In genomic region chr11:101697156-101697861, GRCm38 (mm10) we compare ENCODE assay signal across 12 mouse cellular contexts. TPM values are rescaled to one million over a fixed set of nuclear protein-coding genes. Genes with fewer than 3 reads are reported as not detected.
DNase-seq lines count a peak whose midpoint lies in the region; ATAC-seq and TF ChIP-seq lines count a peak whose summit lies in the region.
"Had no signal": no experiment of that assay in that cellular context is flagged by ENCODE, and none has a peak within 500 bp of the region (broad histone marks: within the 10 kb centered on the region; RNA-seq: fewer than 3 reads in every experiment).

No protein-coding gene starts in this region.

- no peak for TF ChIP-seq CTCF in kidney, postnatal 0 days (IDR thresholded peaks at IDR 0.05; ENCODE audit: low read depth)
- TF ChIP-seq CTCF in stomach, postnatal 0 days (IDR thresholded peaks at IDR 0.05; ENCODE audit: low read depth) = no peak

- H3K27me3 ChIP-seq in kidney, postnatal 0 days (ENCODE audit: insufficient read depth, low read length) = no peaks in the 10 kb centered on the region
- no peaks in the 10 kb centered on the region; the same call in 1 of the 2 replicates for H3K27me3 ChIP-seq in embryonic facial prominence, embryonic 10.5 days (replicated peaks; ENCODE audit: low read depth, poor library complexity, severe bottlenecking)
- H3K27me3 ChIP-seq in liver, embryonic 11.5 days (replicated peaks; ENCODE audit: control insufficient read depth, insufficient read depth, low read length) = no peaks in the 10 kb centered on the region
- H3K27me3 ChIP-seq in stomach, postnatal 0 days (ENCODE audit: control insufficient read depth, insufficient read depth, low read length) = no peaks in the 10 kb centered on the region

- H3K4me3 ChIP-seq in kidney, postnatal 0 days (replicated peaks; ENCODE audit: low read depth, low read length) = no peak overlapping the region
- H3K4me3 ChIP-seq in embryonic facial prominence, embryonic 10.5 days = no peak overlapping the region
- H3K4me3 ChIP-seq in liver, embryonic 11.5 days (ENCODE audit: low read depth, low read length) = no peak overlapping the region
- no peak overlapping the region for H3K4me3 ChIP-seq in stomach, postnatal 0 days (ENCODE audit: low read depth, low read length)

- intact Hi-C loops in left cerebral cortex, postnatal 4 days (cut with DNase I) = no loop called here

- DNase-seq in kidney, postnatal 0 days (ENCODE audit: low spot score) = no peak
- DNase-seq in kidney, postnatal 4 days = no peak
- DNase-seq in embryonic facial prominence, embryonic 10.5 days (ENCODE audit: low spot score) = no peak
- DNase-seq in liver, embryonic 11.5 days (ENCODE audit: low spot score) = peak; percentile 43
- DNase-seq in stomach, postnatal 0 days (ENCODE audit: low spot score) = no peak
- no peak for DNase-seq in left cerebral cortex, postnatal 4 days
- no peak for DNase-seq in left cerebral cortex, adult 9 months (ENCODE audit: low spot score in 2 of 2)
- no peak for DNase-seq in right cerebral cortex, postnatal 36 days (ENCODE audit: low spot score in 2 of 2)
- DNase-seq: cerebellum, adult 18-20 months; gastrocnemius, postnatal 25 days; kidney, postnatal 25 days had no signal

- TF ChIP-seq EP300 in stomach, postnatal 0 days (optimal IDR thresholded peaks at IDR 0.05) = no peak

- H3K36me3 ChIP-seq in kidney, postnatal 0 days (ENCODE audit: insufficient read depth, low read length) = no peaks in the 10 kb centered on the region
- H3K36me3 ChIP-seq in embryonic facial prominence, embryonic 10.5 days (replicated peaks) = no peaks in the 10 kb centered on the region
- no peaks in the 10 kb centered on the region for H3K36me3 ChIP-seq in liver, embryonic 11.5 days (ENCODE audit: control insufficient read depth, insufficient read depth, low read length)
- no peaks in the 10 kb centered on the region for H3K36me3 ChIP-seq in stomach, postnatal 0 days (ENCODE audit: control insufficient read depth, insufficient read depth, low read length)

- WGBS in kidney, postnatal 0 days = 93% methylated on average over 9 of the region's 9 CpGs
- 91% methylated on average over 9 of the region's 9 CpGs for WGBS in embryonic facial prominence, embryonic 10.5 days
- WGBS in liver, embryonic 11.5 days = 59% methylated on average over 9 of the region's 9 CpGs
- WGBS in stomach, postnatal 0 days = 78% methylated on average over 9 of the region's 9 CpGs

- ATAC-seq in kidney, postnatal 0 days (replicated peaks; ENCODE audit: low FRiP score, low read depth) = no peak
- peak; percentile 84 for ATAC-seq in liver, embryonic 11.5 days (replicated peaks; ENCODE audit: low FRiP score)
- ATAC-seq in stomach, postnatal 0 days (ENCODE audit: low FRiP score, low TSS enrichment) = no peak

- peaks cover 13% of the 10 kb centered on the region; the same call in 1 of the 2 replicates for H3K4me1 ChIP-seq in kidney, postnatal 0 days (replicated peaks; ENCODE audit: insufficient read depth, low read length)
- H3K4me1 ChIP-seq in embryonic facial prominence, embryonic 10.5 days = peaks cover 32% of the 10 kb centered on the region
- peaks cover 32% of the 10 kb centered on the region for H3K4me1 ChIP-seq in liver, embryonic 11.5 days (replicated peaks; ENCODE audit: control insufficient read depth, insufficient read depth, low read length)
- H3K4me1 ChIP-seq in stomach, postnatal 0 days (replicated peaks; ENCODE audit: control insufficient read depth, insufficient read depth) = peaks cover 5% of the 10 kb centered on the region; the same call in 1 of the 2 replicates

- peak overlapping the region; percentile 63 for H3K27ac ChIP-seq in kidney, postnatal 0 days
- peak overlapping the region; percentile 85 for H3K27ac ChIP-seq in embryonic facial prominence, embryonic 10.5 days (replicated peaks)
- 0 out of 2 replicates have a peak overlapping the region, but pooled peaks have one; percentile 23 for H3K27ac ChIP-seq in liver, embryonic 11.5 days (ENCODE audit: low read depth, low read length)
- H3K27ac ChIP-seq in stomach, postnatal 0 days (replicated peaks) = peak overlapping the region; percentile 46; the same call in 1 of the 2 replicates
- H3K27ac ChIP-seq: macrophage had no signal

- H3K4me2 ChIP-seq in kidney, postnatal 0 days (ENCODE audit: low read length) = no peak overlapping the region
- H3K4me2 ChIP-seq in liver, embryonic 11.5 days = peak overlapping the region; percentile 60
- H3K4me2 ChIP-seq in stomach, postnatal 0 days (replicated peaks; ENCODE audit: low read depth) = no peak overlapping the region

- no peaks in the 10 kb centered on the region for H3K9me3 ChIP-seq in kidney, postnatal 0 days (replicated peaks; ENCODE audit: low read length)
- H3K9me3 ChIP-seq in embryonic facial prominence, embryonic 10.5 days = no peaks in the 10 kb centered on the region
- H3K9me3 ChIP-seq in liver, embryonic 11.5 days (ENCODE audit: control insufficient read depth, low read length) = no peaks in the 10 kb centered on the region
- no peaks in the 10 kb centered on the region for H3K9me3 ChIP-seq in stomach, postnatal 0 days (ENCODE audit: control insufficient read depth, low read length)

- no peak overlapping the region for H3K9ac ChIP-seq in kidney, postnatal 0 days (ENCODE audit: low read depth, low read length)
- no peak overlapping the region for H3K9ac ChIP-seq in liver, embryonic 11.5 days (ENCODE audit: low read depth, low read length)
- H3K9ac ChIP-seq in stomach, postnatal 0 days (ENCODE audit: low read length) = no peak overlapping the region

RNA-seq across cellular contexts. Expression of gene Arl4d, which starts 32.0 kb away (rescaled TPM):
- 7.0 and 7.9 TPM in 2 replicates for polyA plus RNA-seq in kidney, postnatal 0 days (2015; fragmentation: Nextera tagmentation; extraction: Ambion mirVana)
- 3.3 and 5.1 TPM in 2 replicates for polyA plus RNA-seq in embryonic facial prominence, embryonic 10.5 days (2016; fragmentation: Nextera tagmentation; extraction: Ambion mirVana)
- polyA plus RNA-seq in liver, embryonic 11.5 days (2014; fragmentation: Nextera tagmentation; extraction: Ambion mirVana) = 3.6 and 3.9 TPM in 2 replicates
- 9.5 and 10.0 TPM in 2 replicates for polyA plus RNA-seq in stomach, postnatal 0 days (2015; fragmentation: Nextera tagmentation; extraction: Ambion mirVana)
- 10 to 100 TPM; 23.3 to 26.5 TPM for total RNA-seq in left cerebral cortex, postnatal 4 days (2021)

RNA-seq across cellular contexts. Expression of gene Dhx8, which starts 35.4 kb away (rescaled TPM):
- polyA plus RNA-seq in kidney, postnatal 0 days (2015; fragmentation: Nextera tagmentation; extraction: Ambion mirVana) = 18.3 and 20.4 TPM in 2 replicates
- polyA plus RNA-seq in embryonic facial prominence, embryonic 10.5 days (2016; fragmentation: Nextera tagmentation; extraction: Ambion mirVana) = 50.5 and 52.3 TPM in 2 replicates
- polyA plus RNA-seq in liver, embryonic 11.5 days (2014; fragmentation: Nextera tagmentation; extraction: Ambion mirVana) = 37.6 and 38.8 TPM in 2 replicates
- polyA plus RNA-seq in stomach, postnatal 0 days (2015; fragmentation: Nextera tagmentation; extraction: Ambion mirVana) = 12.6 and 12.8 TPM in 2 replicates
- total RNA-seq in left cerebral cortex, postnatal 4 days (2021) = 10 to 100 TPM; 37.2 to 41.2 TPM

Comparison
In these comparisons a context has a peak if more than half of its experiments do, and no peak if none do; other contexts are left out.
1. H3K27ac ChIP-seq: peak in every context shown above with its lines; median percentile 85 in embryonic facial prominence, embryonic 10.5 days; 63 in kidney, postnatal 0 days; 46 in stomach, postnatal 0 days; 23 in liver, embryonic 11.5 days.